Mouse (Mus musculus) kidney, postnatal 4 days (tissue): ENCODE data around the gene Pparg.

Experiments used
- DNase-seq, 2 experiments: peaks; one replicate each; pipeline ENCODE4 v3.0.0; 2021; ENCODE audit warnings: mixed read lengths in 2 of 2

Gene Pparg

GRCm38 (mm10) chr6:115517904-115518303 lies 157.2 kb downstream of the Pparg start:
- no peak for DNase-seq

- no peak for DNase-seq
These were observed 157.6 kb downstream of the Pparg start for GRCm38 (mm10) chr6:115518352-115518751.

- peak in 1 of 2 experiments; percentile 24 for DNase-seq
These were observed 158.5 kb downstream of the Pparg start for GRCm38 (mm10) chr6:115519275-115519699.

GRCm38 (mm10) chr6:115521923-115522322 lies 161.2 kb downstream of the Pparg start:
- no peak for DNase-seq

- no peak for DNase-seq
These were observed 162.0 kb downstream of the Pparg start for GRCm38 (mm10) chr6:115522691-115523146.

GRCm38 (mm10) chr6:115523201-115523600 lies 162.4 kb downstream of the Pparg start:
- DNase-seq: no peak

- DNase-seq: peak in 1 of 2 experiments; percentile 33
These were observed 163.8 kb downstream of the Pparg start for GRCm38 (mm10) chr6:115524449-115524990.

GRCm38 (mm10) chr6:115527418-115527817 lies 166.7 kb downstream of the Pparg start:
- no peak for DNase-seq

GRCm38 (mm10) chr6:115528372-115528771 lies 167.6 kb downstream of the Pparg start:
- DNase-seq: no peak

GRCm38 (mm10) chr6:115534617-115535016 lies 173.9 kb downstream of the Pparg start:
- DNase-seq: peak; percentile 30 to 45

GRCm38 (mm10) chr6:115536169-115536568 lies 175.4 kb downstream of the Pparg start:
- DNase-seq: no peak

- DNase-seq: peak; percentile 85 to 86
These were observed 178.1 kb downstream of the Pparg start for GRCm38 (mm10) chr6:115538645-115539429.
